Mouse (Mus musculus) liver, adult 2 months (tissue): Measurements from ENCODE around the gene Clint1. TPM values are rescaled to one million over a fixed set of nuclear protein-coding genes. Genes with fewer than 3 reads are reported as not detected.
A peak's percentile ranks its signal among the peaks of the same experiment; 100 is the strongest.

Experiments used
- DNase-seq: peaks from one replicate; pipeline ENCODE4 v3.0.0-alpha.2; 2011; ENCODE audit warnings: low read depth, low spot score; ENCODE audit errors: extremely low read depth
- H3K27ac ChIP-seq: fragments of 200-500 bp; replicated peaks from 2 replicates; pipeline ENCODE4 v1.5.1; 2012; ENCODE audit warnings: low read depth, mild to moderate bottlenecking, control low read depth, inconsistent platforms, low read length; ENCODE audit not compliant: insufficient read depth
- H3K27me3 ChIP-seq: fragments of 200-500 bp; 2 replicates; pipeline ENCODE4 v1.6.1; 2012; ENCODE audit warnings: mild to moderate bottlenecking, moderate library complexity, low read length, inconsistent platforms; ENCODE audit not compliant: control insufficient read depth, insufficient read depth
- H3K36me3 ChIP-seq: fragments of 200-500 bp; 2 replicates; pipeline ENCODE4 v1.6.1; 2012; ENCODE audit warnings: low read length, inconsistent platforms; ENCODE audit not compliant: control insufficient read depth, insufficient read depth
- H3K4me1 ChIP-seq: fragments of 200-500 bp; 2 replicates; pipeline ENCODE4 v1.6.1; 2011; ENCODE audit warnings: low read length; ENCODE audit not compliant: control insufficient read depth, insufficient read depth
- H3K4me3 ChIP-seq: fragments of 200-500 bp; 2 replicates; pipeline ENCODE4 v1.5.1; 2011; ENCODE audit warnings: low read depth, mild to moderate bottlenecking, control low read depth, low read length, moderate library complexity; ENCODE audit not compliant: insufficient read depth
- H3K79me2 ChIP-seq: fragments of 200-500 bp; 2 replicates; pipeline ENCODE4 v1.6.1; 2012; ENCODE audit warnings: inconsistent platforms, mild to moderate bottlenecking, low read length, moderate library complexity; ENCODE audit not compliant: control insufficient read depth, insufficient read depth
- H3K9ac ChIP-seq: fragments of 200-500 bp; 2 replicates; pipeline ENCODE4 v1.6.1; 2012; ENCODE audit warnings: low read depth, mild to moderate bottlenecking, control low read depth, inconsistent platforms, low read length
- CTCF ChIP-seq: fragments of 200-500 bp; IDR thresholded peaks from 2 replicates; pipeline ENCODE4 v1.5.1; 2011; ENCODE audit warnings: low read depth, low read length, control low read depth
- POLR2A ChIP-seq: fragments of 200-500 bp; IDR thresholded peaks from 2 replicates; pipeline ENCODE4 v1.6.1; 2011; ENCODE audit warnings: low read length, control low read depth; ENCODE audit not compliant: insufficient read depth; ENCODE audit errors: extremely low read depth
- WGBS: fragments of 180-500 bp; shearing (Covaris S2); methylation state at CpG from one replicate; pipeline ENCODE4 v1.1.7; 2018; 5-methylcytosine and 5-hydroxymethylcytosine counted together
- polyA plus RNA-seq: library from polyadenylated mRNA; depleted of rRNA; stranded (reverse); fragments of >200 nt; gene quantifications from 2 replicates; pipeline ENCODE4 v1.2.3, GENCODE M21; 2012
- total RNA-seq: library from RNA; depleted of rRNA; stranded (reverse); fragments of >200 nt; gene quantifications from 2 replicates; pipeline ENCODE4 v1.2.3, GENCODE M21; 2014

Gene Clint1
- total and polyA plus RNA-seq, 2 experiments = 22.5 to 30.7 TPM

GRCm38 (mm10) chr11:45886596-45886995 is 34.7 kb downstream of the Clint1 start:
- Histone ChIP-seq H3K27ac (no peak overlapping the region), H3K4me3 (no peak overlapping the region)
- whole genome bisulfite sequencing = 77% methylated on average over 5 of the region's 5 CpGs

GRCm38 (mm10) chr11:45888471-45889030 is 36.7 kb downstream of the Clint1 start:
- 23% methylated on average over 9 of the region's 9 CpGs for whole genome bisulfite sequencing
- H3K27ac ChIP-seq = peak overlapping the region; percentile 88
- H3K4me1 ChIP-seq = peaks cover 30% of the 10 kb centered on the region
- peak; percentile 98 for DNase-seq
- peaks cover 7% of the 10 kb centered on the region; the same call in 1 of the 2 replicates for H3K79me2 ChIP-seq
- TF ChIP-seq CTCF = no peak
- no peak for TF ChIP-seq POLR2A
- H3K36me3 ChIP-seq = peaks cover 37% of the 10 kb centered on the region
- no peaks in the 10 kb centered on the region for H3K27me3 ChIP-seq
- H3K4me3 ChIP-seq = no peak overlapping the region
- H3K9ac ChIP-seq = peak overlapping the region; percentile 18; the same call in 1 of the 2 replicates

More at GRCm38 (mm10) chr11:45886596-45886995, 34.7 kb downstream of the Clint1 start:
- Histone ChIP-seq H3K4me1 (peaks cover 39% of the 10 kb centered on the region), H3K36me3 (peaks cover 27% of the 10 kb centered on the region), H3K9ac (no peak overlapping the region), H3K27me3 (no peaks in the 10 kb centered on the region), H3K79me2 (peaks cover 14% of the 10 kb centered on the region; the same call in 1 of the 2 replicates)
- no peak for DNase-seq
- no peak for TF ChIP-seq CTCF
- no peak for TF ChIP-seq POLR2A

GRCm38 (mm10) chr11:45889981-45890380 is 38.1 kb downstream of the Clint1 start:
- Histone ChIP-seq H3K4me1 (peaks cover 32% of the 10 kb centered on the region), H3K27me3 (no peaks in the 10 kb centered on the region), H3K79me2 (peaks cover 3% of the 10 kb centered on the region; the same call in 1 of the 2 replicates), H3K4me3 (no peak overlapping the region), H3K9ac (no peak overlapping the region), H3K27ac (no peak overlapping the region), H3K36me3 (peaks cover 41% of the 10 kb centered on the region)
- 65% methylated on average over 3 of the region's 3 CpGs for WGBS
- DNase-seq = no peak
- no peak for TF ChIP-seq CTCF
- TF ChIP-seq POLR2A = no peak

GRCm38 (mm10) chr11:45890423-45890822 is 38.6 kb downstream of the Clint1 start:
- peak; percentile 90 for DNase-seq
- Histone ChIP-seq H3K27ac (no peak overlapping the region), H3K79me2 (peaks cover 3% of the 10 kb centered on the region; the same call in 1 of the 2 replicates), H3K4me3 (no peak overlapping the region), H3K27me3 (no peaks in the 10 kb centered on the region), H3K4me1 (peaks cover 31% of the 10 kb centered on the region), H3K36me3 (peaks cover 43% of the 10 kb centered on the region), H3K9ac (no peak overlapping the region)
- WGBS = 44% methylated on average over 20 of the region's 20 CpGs
- TF ChIP-seq POLR2A (no peak), CTCF (no peak)

- H3K36me3 ChIP-seq = peaks cover 38% of the 10 kb centered on the region
- no peaks in the 10 kb centered on the region; the same call in 1 of the 2 replicates for H3K79me2 ChIP-seq
- peaks cover 35% of the 10 kb centered on the region for H3K4me1 ChIP-seq
- no peak overlapping the region for H3K9ac ChIP-seq
- 32% methylated on average over 5 of the region's 5 CpGs for WGBS
- DNase-seq = peak; percentile 90
- H3K27ac ChIP-seq = peak overlapping the region; percentile 55
- H3K27me3 ChIP-seq = no peaks in the 10 kb centered on the region
- TF ChIP-seq CTCF (no peak), POLR2A (no peak)
- H3K4me3 ChIP-seq = no peak overlapping the region
Observed at GRCm38 (mm10) chr11:45892861-45893360, 41.1 kb downstream of the Clint1 start.

- Histone ChIP-seq H3K4me1 (peaks cover 20% of the 10 kb centered on the region), H3K36me3 (peaks cover 35% of the 10 kb centered on the region), H3K27me3 (no peaks in the 10 kb centered on the region), H3K79me2 (no peaks in the 10 kb centered on the region), H3K4me3 (no peak overlapping the region), H3K9ac (no peak overlapping the region), H3K27ac (no peak overlapping the region)
- DNase-seq = no peak
- WGBS = 96% methylated on average over 2 of the region's 2 CpGs
- no peak for TF ChIP-seq CTCF
- TF ChIP-seq POLR2A = no peak
Observed at GRCm38 (mm10) chr11:45897392-45897791, 45.5 kb downstream of the Clint1 start.
